Mouse (Mus musculus) limb, embryonic 11.5 days (tissue): Measurements from ENCODE around the gene Hist1h1d. TPM values are rescaled to one million over a fixed set of nuclear protein-coding genes. Genes with fewer than 3 reads are reported as not detected.

Experiments
- ATAC-seq: fragments of 200-750 bp; cut with Nextera tagmentation; 2 replicates; pipeline ENCODE4 v1.8.0; 2017; ENCODE audit warnings: low read depth; ENCODE audit not compliant: insufficient number of reproducible peaks, low FRiP score, low TSS enrichment
- DNase-seq: peaks from one replicate; pipeline ENCODE4 v3.0.0-alpha.2; 2015; ENCODE audit warnings: low spot score
- H3K27ac ChIP-seq: fragments of 300-500 bp; sonication (generic); replicated peaks from 2 replicates; pipeline ENCODE4 v1.5.1; 2014; ENCODE audit warnings: low read depth, mild to moderate bottlenecking, low read length
- H3K27me3 ChIP-seq: fragments of 300-500 bp; sonication (generic); 2 replicates; pipeline ENCODE4 v1.6.1; 2014; ENCODE audit warnings: mild to moderate bottlenecking, low read length, mixed read lengths; ENCODE audit not compliant: control insufficient read depth, insufficient read depth
- H3K36me3 ChIP-seq: fragments of 300-500 bp; sonication (generic); 2 replicates; pipeline ENCODE4 v1.6.1; 2014; ENCODE audit warnings: mild to moderate bottlenecking, low read length, moderate library complexity, mixed read lengths; ENCODE audit not compliant: control insufficient read depth, insufficient read depth
- H3K4me1 ChIP-seq: fragments of 300-500 bp; sonication (generic); 2 replicates; pipeline ENCODE4 v1.6.1; 2014; ENCODE audit warnings: low read length, mixed read lengths; ENCODE audit not compliant: control insufficient read depth, insufficient read depth
- H3K4me2 ChIP-seq: fragments of 300-500 bp; sonication (generic); 2 replicates; pipeline ENCODE4 v1.6.1; 2014; ENCODE audit warnings: low read depth, mild to moderate bottlenecking, moderate library complexity; ENCODE audit not compliant: severe bottlenecking
- H3K4me3 ChIP-seq: fragments of 300-500 bp; sonication (generic); 2 replicates; pipeline ENCODE4 v1.5.1; 2014; ENCODE audit warnings: low read depth, low read length
- H3K9ac ChIP-seq: fragments of 300-500 bp; sonication (generic); 2 replicates; pipeline ENCODE4 v1.6.1; 2014; ENCODE audit warnings: mild to moderate bottlenecking, low read length
- H3K9me3 ChIP-seq: fragments of 300-500 bp; sonication (generic); 2 replicates; pipeline ENCODE4 v1.6.1; 2016; ENCODE audit warnings: low read length; ENCODE audit not compliant: control insufficient read depth
- WGBS: fragments of 180-500 bp; shearing (Covaris S2); extraction: QIAGEN DNeasy Blood & Tissue Kit; methylation state at CpG from one replicate; pipeline ENCODE4 v1.1.7; 2014; 5-methylcytosine and 5-hydroxymethylcytosine counted together
- polyA plus RNA-seq: library from polyadenylated mRNA; unstranded; fragments of >200 nt; fragmentation: Nextera tagmentation; extraction: Ambion mirVana; gene quantifications from 2 replicates; pipeline ENCODE4 v1.2.1, GENCODE M21; 2014

The Hist1h1d gene
- polyA plus RNA-seq, 1 experiment from 2014 or later = 0.56 TPM

- Histone ChIP-seq H3K4me1 (0 out of 2 replicates have a peak, but pooled peaks cover 5% of the 10 kb centered on the region), H3K9me3 (no peaks in the 10 kb centered on the region), H3K27ac (no peak overlapping the region), H3K36me3 (no peaks in the 10 kb centered on the region), H3K4me3 (no peak overlapping the region), H3K27me3 (no peaks in the 10 kb centered on the region), H3K4me2 (no peak overlapping the region), H3K9ac (no peak overlapping the region)
- ATAC-seq = no peak
- no peak for DNase-seq
- 85% methylated on average over 2 of the region's 2 CpGs for WGBS
Observed at GRCm38 (mm10) chr13:23595185-23595584, 42.1 kb downstream of the Hist1h1d start.

GRCm38 (mm10) chr13:23595622-23596372 lies 42.7 kb downstream of the Hist1h1d start:
- Histone ChIP-seq H3K36me3 (no peaks in the 10 kb centered on the region), H3K27ac (no peak overlapping the region), H3K4me1 (0 out of 2 replicates have a peak, but pooled peaks cover 5% of the 10 kb centered on the region), H3K4me3 (no peak overlapping the region), H3K9me3 (no peaks in the 10 kb centered on the region), H3K9ac (no peak overlapping the region), H3K27me3 (no peaks in the 10 kb centered on the region), H3K4me2 (no peak overlapping the region)
- ATAC-seq (no peak), DNase-seq (no peak)
- 82% methylated on average over 7 of the region's 7 CpGs for WGBS

GRCm38 (mm10) chr13:23597957-23598356 lies 44.9 kb downstream of the Hist1h1d start:
- H3K36me3 ChIP-seq = no peaks in the 10 kb centered on the region
- no peak overlapping the region for H3K4me3 ChIP-seq
- H3K9me3 ChIP-seq = no peaks in the 10 kb centered on the region
- no peak for ATAC-seq
- no peak overlapping the region for H3K9ac ChIP-seq
- 0 out of 2 replicates have a peak, but pooled peaks cover 4% of the 10 kb centered on the region for H3K4me1 ChIP-seq
- WGBS = 6% methylated on average over 9 of the region's 9 CpGs
- no peak overlapping the region for H3K27ac ChIP-seq
- H3K4me2 ChIP-seq = no peak overlapping the region
- peak; percentile 89 for DNase-seq
- no peaks in the 10 kb centered on the region for H3K27me3 ChIP-seq

DNA sequence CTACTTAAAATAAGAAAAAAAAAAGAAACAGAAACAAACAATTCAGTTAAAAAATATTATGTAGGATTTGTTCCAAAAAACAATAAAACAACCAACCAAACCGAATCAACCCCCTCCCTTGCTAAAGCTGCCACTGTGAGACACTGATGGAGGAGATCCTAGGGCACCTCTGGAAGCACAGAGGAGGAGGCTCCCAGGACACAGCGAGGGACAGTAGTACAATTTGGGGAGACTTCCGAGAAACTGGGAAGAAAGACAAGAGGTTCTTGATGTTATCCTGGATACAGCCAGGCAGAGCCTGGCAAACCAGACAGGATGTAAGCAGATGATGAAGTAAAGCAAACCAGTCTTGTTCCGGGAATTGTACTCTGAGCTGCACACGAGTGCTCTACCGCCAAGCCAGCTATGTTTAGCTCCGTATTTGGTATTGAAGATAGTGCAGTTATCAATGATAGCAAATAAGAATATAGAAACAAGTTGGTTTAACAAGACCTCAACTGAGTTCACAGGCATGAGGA lies 50.2 kb downstream of the Hist1h1d start:
- ATAC-seq = no peak
- H3K9me3 ChIP-seq = no peaks in the 10 kb centered on the region
- no peaks in the 10 kb centered on the region for H3K27me3 ChIP-seq
- H3K4me3 ChIP-seq = no peak overlapping the region
- no peaks in the 10 kb centered on the region for H3K4me1 ChIP-seq
- WGBS = 80% methylated on average over 7 of the region's 7 CpGs
- no peaks in the 10 kb centered on the region for H3K36me3 ChIP-seq
- H3K4me2 ChIP-seq = no peak overlapping the region
- no peak overlapping the region for H3K27ac ChIP-seq
- no peak for DNase-seq
- no peak overlapping the region for H3K9ac ChIP-seq

GRCm38 (mm10) chr13:23604452-23604851 lies 51.4 kb downstream of the Hist1h1d start:
- no peak for ATAC-seq
- H3K4me3 ChIP-seq = no peak overlapping the region
- no peaks in the 10 kb centered on the region for H3K27me3 ChIP-seq
- H3K36me3 ChIP-seq = no peaks in the 10 kb centered on the region
- no peak overlapping the region for H3K4me2 ChIP-seq
- WGBS = 84% methylated on average over 3 of the region's 3 CpGs
- no peaks in the 10 kb centered on the region for H3K9me3 ChIP-seq
- DNase-seq = no peak
- H3K4me1 ChIP-seq = no peaks in the 10 kb centered on the region
- H3K9ac ChIP-seq = no peak overlapping the region
- no peak overlapping the region for H3K27ac ChIP-seq

DNA sequence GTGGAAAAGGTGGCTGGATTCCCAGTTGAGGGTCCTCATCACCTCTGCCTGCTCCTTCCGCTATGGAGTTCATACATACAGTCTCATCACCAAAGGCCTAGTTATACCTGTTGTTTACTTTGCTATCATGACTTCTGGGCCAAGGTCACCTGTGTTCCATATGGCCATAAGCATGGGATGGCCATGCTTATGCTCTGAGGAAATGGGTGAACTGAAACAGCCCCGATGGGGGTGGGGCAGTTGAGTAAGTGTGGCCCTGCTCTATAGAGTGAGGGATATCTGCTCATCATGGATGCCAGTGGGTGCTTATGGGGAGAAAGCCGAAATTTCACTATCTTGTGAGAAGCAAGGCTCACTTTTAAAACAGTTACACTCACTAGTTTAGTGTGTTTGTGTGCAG lies 52.0 kb downstream of the Hist1h1d start:
- WGBS = 87% methylated on average over 3 of the region's 3 CpGs
- Histone ChIP-seq H3K27me3 (no peaks in the 10 kb centered on the region), H3K4me3 (no peak overlapping the region), H3K36me3 (no peaks in the 10 kb centered on the region), H3K27ac (no peak overlapping the region), H3K9me3 (no peaks in the 10 kb centered on the region), H3K9ac (no peak overlapping the region), H3K4me2 (no peak overlapping the region), H3K4me1 (no peaks in the 10 kb centered on the region)
- ATAC-seq (no peak), DNase-seq (no peak)

- Histone ChIP-seq H3K4me3 (no peak overlapping the region), H3K9me3 (no peaks in the 10 kb centered on the region), H3K9ac (no peak overlapping the region), H3K27ac (no peak overlapping the region), H3K27me3 (no peaks in the 10 kb centered on the region), H3K4me2 (no peak overlapping the region), H3K4me1 (no peaks in the 10 kb centered on the region), H3K36me3 (no peaks in the 10 kb centered on the region)
- 91% methylated on average over 4 of the region's 4 CpGs for WGBS
- ATAC-seq = no peak
- no peak for DNase-seq
Observed at GRCm38 (mm10) chr13:23609209-23609608, 56.1 kb downstream of the Hist1h1d start.

DNA sequence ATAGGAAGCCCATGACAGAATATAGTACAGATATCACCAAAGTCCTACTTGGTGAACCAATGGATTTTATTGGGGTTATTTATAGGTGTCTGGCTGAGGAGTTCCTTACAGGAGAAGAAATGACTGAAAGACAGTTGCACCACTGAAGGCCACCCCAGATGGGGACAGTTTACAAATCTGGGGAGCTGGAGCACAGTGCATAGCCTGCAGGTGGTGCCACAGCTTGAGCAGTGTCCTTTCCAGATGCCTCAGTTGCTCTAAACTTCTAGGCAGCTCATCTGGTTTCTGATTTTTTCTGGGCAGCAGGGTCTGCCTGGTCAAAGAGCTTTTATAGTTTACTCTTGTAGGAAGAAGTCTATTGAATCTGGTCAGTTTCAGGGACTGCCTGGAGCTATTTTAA lies 56.8 kb downstream of the Hist1h1d start:
- H3K9ac ChIP-seq = no peak overlapping the region
- H3K4me2 ChIP-seq = no peak overlapping the region
- H3K4me1 ChIP-seq = no peaks in the 10 kb centered on the region
- H3K4me3 ChIP-seq = no peak overlapping the region
- no peaks in the 10 kb centered on the region for H3K9me3 ChIP-seq
- no peak overlapping the region for H3K27ac ChIP-seq
- ATAC-seq = no peak
- H3K36me3 ChIP-seq = no peaks in the 10 kb centered on the region
- no peaks in the 10 kb centered on the region for H3K27me3 ChIP-seq
- no peak for DNase-seq
